Mouse (Mus musculus): ENCODE results near the gene Rasa2.
"Not testable (repeated sequence)": the region's sequence is repeated elsewhere in the genome, so short reads cannot be mapped to it uniquely, and the experiment has no call there.

Gene Rasa2

GRCm38 (mm10) chr9:96583496-96583895, 47.9 kb downstream of the Rasa2 start:
- no peak for DNase-seq (ENCODE audit: low spot score in 2 of 2)

- DNase-seq (ENCODE audit: low spot score in 2 of 2) = no peak
These were observed 48.3 kb downstream of the Rasa2 start for GRCm38 (mm10) chr9:96583076-96583475.

GRCm38 (mm10) chr9:96578190-96578589, 53.2 kb downstream of the Rasa2 start:
- no peak for DNase-seq (ENCODE audit: low spot score in 2 of 2)

- DNase-seq (ENCODE audit: low spot score in 2 of 2) = no peak
These were observed 53.7 kb downstream of the Rasa2 start for GRCm38 (mm10) chr9:96577674-96578073.

GRCm38 (mm10) chr9:96573252-96573651, 58.2 kb downstream of the Rasa2 start:
- no peak for DNase-seq (ENCODE audit: low spot score in 2 of 2)

GRCm38 (mm10) chr9:96572754-96573153, 58.7 kb downstream of the Rasa2 start:
- DNase-seq (ENCODE audit: low spot score in 2 of 2) = no peak

GRCm38 (mm10) chr9:96566470-96566996, 64.9 kb downstream of the Rasa2 start:
- DNase-seq (ENCODE audit: low spot score in 2 of 2) = no peak

- DNase-seq (ENCODE audit: low spot score in 2 of 2) = no peak
These were observed 67.9 kb downstream of the Rasa2 start for GRCm38 (mm10) chr9:96563501-96563900.

- no peak for DNase-seq (ENCODE audit: low spot score in 2 of 2)
These were observed 72.3 kb downstream of the Rasa2 start for GRCm38 (mm10) chr9:96559148-96559547.

- DNase-seq (ENCODE audit: low spot score in 2 of 2) = no peak
These were observed 72.8 kb downstream of the Rasa2 start for GRCm38 (mm10) chr9:96558594-96558993.

- DNase-seq (ENCODE audit: low spot score in 2 of 2) = no peak
These were observed 77.3 kb downstream of the Rasa2 start for GRCm38 (mm10) chr9:96554095-96554494.

GRCm38 (mm10) chr9:96545410-96545809, 86.0 kb downstream of the Rasa2 start:
- DNase-seq (ENCODE audit: low spot score in 2 of 2) = no peak

- DNase-seq (ENCODE audit: low spot score in 2 of 2) = peak; percentile 35 to 53
These were observed 87.5 kb downstream of the Rasa2 start for GRCm38 (mm10) chr9:96543643-96544640.

GRCm38 (mm10) chr9:96538916-96539315, 92.5 kb downstream of the Rasa2 start:
- DNase-seq (ENCODE audit: low spot score in 2 of 2) = no peak

GRCm38 (mm10) chr9:96537615-96537919, 93.8 kb downstream of the Rasa2 start:
- no peak for DNase-seq (ENCODE audit: low spot score in 2 of 2)

- peak in 1 of 2 experiments; percentile 33 for DNase-seq (ENCODE audit: low spot score in 2 of 2)
These were observed 94.4 kb downstream of the Rasa2 start for GRCm38 (mm10) chr9:96536895-96537614.

GRCm38 (mm10) chr9:96536093-96536492, 95.3 kb downstream of the Rasa2 start:
- not testable (repeated sequence) for DNase-seq (ENCODE audit: low spot score in 2 of 2)

- no peak for DNase-seq (ENCODE audit: low spot score in 2 of 2)
These were observed 96.0 kb downstream of the Rasa2 start for GRCm38 (mm10) chr9:96535431-96535830.

GRCm38 (mm10) chr9:96534256-96534655, 97.2 kb downstream of the Rasa2 start:
- no peak for DNase-seq (ENCODE audit: low spot score in 2 of 2)

- DNase-seq (ENCODE audit: low spot score in 2 of 2) = no peak
These were observed 97.9 kb downstream of the Rasa2 start for GRCm38 (mm10) chr9:96533476-96533875.

- no peak for DNase-seq (ENCODE audit: low spot score in 2 of 2)
These were observed 98.9 kb downstream of the Rasa2 start for GRCm38 (mm10) chr9:96532531-96532930.

GRCm38 (mm10) chr9:96530674-96531081, 100.7 kb downstream of the Rasa2 start:
- DNase-seq (ENCODE audit: low spot score in 2 of 2) = peak in 1 of 2 experiments; percentile 39
